Mouse (Mus musculus) myocyte (in vitro differentiated cells): Measurements from ENCODE around the gene Chd2. TPM values are rescaled to one million over a fixed set of nuclear protein-coding genes. Genes with fewer than 3 reads are reported as not detected.

Source experiments
- H3K27me3 ChIP-seq: one replicate; pipeline ENCODE4 v1.6.1; 2011; ENCODE audit not compliant: control insufficient read depth, insufficient read depth, insufficient read length
- H3K36me3 ChIP-seq: one replicate; pipeline ENCODE4 v1.6.1; 2011; ENCODE audit not compliant: control insufficient read depth, insufficient read depth
- H3K4me2 ChIP-seq: one replicate; pipeline ENCODE4 v1.6.1; 2011; ENCODE audit warnings: low read depth, control low read depth
- H3K4me3 ChIP-seq: one replicate; pipeline ENCODE4 v1.5.1; 2011; ENCODE audit warnings: mild to moderate bottlenecking, control low read depth, moderate library complexity
- H3K79me2 ChIP-seq: one replicate; pipeline ENCODE4 v1.6.1; 2011; ENCODE audit not compliant: control insufficient read depth, insufficient read depth
- H3ac ChIP-seq: one replicate; pipeline ENCODE4 v1.6.1; 2011; ENCODE audit not compliant: control insufficient read depth, insufficient read length
- CEBPB ChIP-seq: IDR thresholded peaks from 2 replicates; pipeline ENCODE4 v1.6.1; 2011; ENCODE audit warnings: mild to moderate bottlenecking, moderate library complexity; ENCODE audit not compliant: poor library complexity, insufficient read depth, severe bottlenecking
- E2F4 ChIP-seq: IDR thresholded peaks from one replicate; pipeline ENCODE4 v1.6.1; 2011; ENCODE audit warnings: mild to moderate bottlenecking, control low read depth, moderate library complexity; ENCODE audit not compliant: insufficient read depth
- MAX ChIP-seq: IDR thresholded peaks from one replicate; pipeline ENCODE4 v1.6.1; 2011; ENCODE audit warnings: low read depth, mild to moderate bottlenecking, control low read depth
- MYOD1 ChIP-seq, 3 experiments: IDR thresholded peaks; one replicate each; pipeline ENCODE4 v1.6.1; 2011; ENCODE audit warnings: control low read depth in 2 of 3, low read depth in 2 of 3, mild to moderate bottlenecking in 2 of 3, moderate library complexity in 1 of 3; ENCODE audit not compliant: insufficient read length in 2 of 3, control insufficient read depth in 1 of 3
- MYOG ChIP-seq, 3 experiments: IDR thresholded peaks; one replicate each; pipeline ENCODE4 v1.6.1; 2011; ENCODE audit warnings: control low read depth in 2 of 3, low read depth in 2 of 3, mild to moderate bottlenecking in 2 of 3; ENCODE audit not compliant: insufficient read length in 2 of 3, control insufficient read depth in 1 of 3, insufficient read depth in 1 of 3
- POLR2A ChIP-seq: IDR thresholded peaks from one replicate; pipeline ENCODE4 v1.6.1; 2011; ENCODE audit warnings: low read depth, mild to moderate bottlenecking, control low read depth, moderate library complexity; ENCODE audit not compliant: insufficient read length
- POLR2AphosphoS2 ChIP-seq: IDR thresholded peaks from one replicate; pipeline ENCODE4 v1.6.1; 2011; ENCODE audit warnings: low read depth, control low read depth; ENCODE audit not compliant: insufficient read length
- REST ChIP-seq: IDR thresholded peaks from one replicate; pipeline ENCODE4 v1.6.1; 2011; ENCODE audit warnings: mild to moderate bottlenecking, control low read depth, moderate library complexity; ENCODE audit not compliant: insufficient read depth, insufficient read length
- SRF ChIP-seq: IDR thresholded peaks from one replicate; pipeline ENCODE4 v1.6.1; 2011; ENCODE audit warnings: low read depth; ENCODE audit not compliant: control insufficient read depth, insufficient read length
- TCF12 ChIP-seq: IDR thresholded peaks from one replicate; pipeline ENCODE4 v1.6.1; 2011; ENCODE audit warnings: mild to moderate bottlenecking, control low read depth; ENCODE audit not compliant: poor library complexity, insufficient read depth, severe bottlenecking
- TCF3 ChIP-seq: IDR thresholded peaks from one replicate; pipeline ENCODE4 v1.6.1; 2011; ENCODE audit warnings: low read depth, control low read depth; ENCODE audit not compliant: insufficient read length
- USF1 ChIP-seq: IDR thresholded peaks from one replicate; pipeline ENCODE4 v1.6.1; 2011; ENCODE audit warnings: low read depth, mild to moderate bottlenecking, control low read depth, moderate library complexity
- polyA plus RNA-seq: library from polyadenylated mRNA; unstranded; fragments of >200 nt; fragmentation: generic; extraction: Trizol; gene quantifications from one replicate; pipeline ENCODE4 v1.2.1, GENCODE M21; 2012; ENCODE audit warnings: missing spikeins

Chd2 gene
- polyA plus RNA-seq, 1 experiment: 7.9 TPM

DNA sequence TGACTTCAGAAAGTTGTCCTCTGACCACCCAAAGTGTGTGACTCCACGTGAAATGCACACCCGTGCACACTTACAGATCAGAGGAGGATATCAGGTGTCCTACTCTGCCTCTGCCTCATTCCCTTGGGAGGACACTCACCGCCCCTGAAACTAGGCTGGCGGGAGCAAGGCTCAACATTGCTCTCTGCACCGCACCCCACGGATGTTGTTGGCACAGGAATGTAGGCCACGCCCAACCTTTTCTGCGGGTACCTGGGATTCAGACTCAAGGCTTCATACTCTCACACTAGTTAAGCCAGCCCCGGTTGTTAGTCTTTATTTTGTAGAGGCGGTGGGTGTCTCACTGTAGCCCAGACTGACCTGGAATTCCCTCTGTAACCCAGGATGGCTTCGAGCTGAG is 44.6 kb upstream of the Chd2 start:
- H3K4me2 ChIP-seq: no peak overlapping the region
- no peaks in the 10 kb centered on the region for H3K79me2 ChIP-seq
- no peak overlapping the region for H3K4me3 ChIP-seq
- no peak for TF ChIP-seq TCF12
- no peak for TF ChIP-seq POLR2A
- no peak for TF ChIP-seq MYOG (IDR thresholded peaks at IDR 0.05; ENCODE audit: control insufficient read depth in 1 of 3, insufficient read depth in 1 of 3, insufficient read length in 2 of 3, low read depth in 2 of 3)
- no peak for TF ChIP-seq E2F4
- no peak for TF ChIP-seq POLR2AphosphoS2
- TF ChIP-seq MYOD1 (IDR thresholded peaks at IDR 0.05; ENCODE audit: control insufficient read depth in 1 of 3, insufficient read length in 2 of 3, low read depth in 2 of 3): no peak
- no peak for TF ChIP-seq SRF
- no peak for TF ChIP-seq REST
- no peak for TF ChIP-seq MAX
- no peak for TF ChIP-seq USF1
- no peak for TF ChIP-seq TCF3
- TF ChIP-seq CEBPB: no peak
- H3ac ChIP-seq: no peak overlapping the region
- no peaks in the 10 kb centered on the region for H3K27me3 ChIP-seq
- H3K36me3 ChIP-seq: no peaks in the 10 kb centered on the region

- TF ChIP-seq MYOG (IDR thresholded peaks at IDR 0.05; ENCODE audit: control insufficient read depth in 1 of 3, insufficient read depth in 1 of 3, insufficient read length in 2 of 3, low read depth in 2 of 3): no peak
- no peak for TF ChIP-seq MYOD1 (IDR thresholded peaks at IDR 0.05; ENCODE audit: control insufficient read depth in 1 of 3, insufficient read length in 2 of 3, low read depth in 2 of 3)
- TF ChIP-seq MAX: no peak
- TF ChIP-seq E2F4: no peak
- no peak for TF ChIP-seq REST
- TF ChIP-seq USF1: no peak
- TF ChIP-seq POLR2AphosphoS2: no peak
- no peak for TF ChIP-seq TCF12
- no peak for TF ChIP-seq TCF3
- TF ChIP-seq SRF: no peak
- no peak for TF ChIP-seq POLR2A
- no peak for TF ChIP-seq CEBPB
- Histone ChIP-seq H3ac (no peak overlapping the region), H3K4me2 (no peak overlapping the region), H3K79me2 (no peaks in the 10 kb centered on the region), H3K27me3 (no peaks in the 10 kb centered on the region), H3K4me3 (no peak overlapping the region), H3K36me3 (no peaks in the 10 kb centered on the region)
Observed at GRCm38 (mm10) chr7:73585114-73586032, 43.7 kb upstream of the Chd2 start.

DNA sequence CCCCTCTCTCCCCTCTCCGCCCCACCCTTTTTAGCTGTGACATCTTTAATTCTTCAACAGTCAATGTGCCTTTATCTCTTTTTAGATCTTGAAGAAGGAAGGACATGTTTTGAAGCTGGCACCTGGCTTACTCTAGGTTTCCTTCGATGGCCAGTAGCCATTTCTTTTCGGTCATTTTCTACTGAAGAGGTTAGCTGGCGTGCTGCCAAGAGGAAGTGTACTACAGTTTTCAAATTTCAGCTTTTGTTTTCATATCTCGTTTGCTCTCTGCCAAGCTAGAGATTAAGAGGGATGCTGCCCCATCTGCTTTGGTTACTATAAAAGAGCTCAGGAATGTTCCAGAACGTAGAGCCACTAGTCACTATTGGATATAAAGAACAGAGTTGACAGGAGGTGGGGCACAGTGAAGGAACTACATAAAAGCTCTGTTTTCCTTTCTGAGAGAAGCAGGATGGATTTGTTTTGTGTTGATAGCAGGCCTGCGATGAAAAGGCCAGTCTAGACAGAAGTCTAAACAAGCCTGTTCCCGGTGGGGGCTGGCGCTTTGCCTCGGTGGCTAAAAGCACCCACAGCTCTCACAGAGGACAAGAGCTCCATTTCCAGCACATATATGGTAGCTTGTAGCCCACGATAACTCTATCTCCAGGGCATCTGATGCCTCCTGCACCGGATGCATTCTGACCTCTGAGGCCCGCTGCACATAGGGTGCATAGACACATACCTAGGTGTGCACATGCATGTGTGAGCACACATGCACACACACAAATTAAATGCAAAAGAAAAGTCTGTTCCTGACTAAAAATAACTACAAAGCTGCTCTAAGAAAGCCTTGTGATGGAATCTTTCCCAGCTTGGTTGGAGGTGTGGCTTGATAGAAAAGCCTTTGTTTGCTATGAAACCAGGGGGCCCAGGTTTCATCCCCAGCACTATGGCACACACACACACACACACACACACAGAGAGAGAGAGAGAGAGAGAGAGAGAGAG is 42.7 kb upstream of the Chd2 start:
- Histone ChIP-seq H3K79me2 (no peaks in the 10 kb centered on the region), H3ac (no peak overlapping the region), H3K36me3 (no peaks in the 10 kb centered on the region), H3K27me3 (no peaks in the 10 kb centered on the region), H3K4me3 (no peak overlapping the region), H3K4me2 (peak overlapping the region; percentile 30)
- TF ChIP-seq MYOD1 (IDR thresholded peaks at IDR 0.05; ENCODE audit: control insufficient read depth in 1 of 3, insufficient read length in 2 of 3, low read depth in 2 of 3) (no peak), POLR2AphosphoS2 (no peak), TCF12 (no peak), REST (no peak), TCF3 (no peak), USF1 (no peak), CEBPB (no peak), POLR2A (no peak), MAX (no peak)

DNA sequence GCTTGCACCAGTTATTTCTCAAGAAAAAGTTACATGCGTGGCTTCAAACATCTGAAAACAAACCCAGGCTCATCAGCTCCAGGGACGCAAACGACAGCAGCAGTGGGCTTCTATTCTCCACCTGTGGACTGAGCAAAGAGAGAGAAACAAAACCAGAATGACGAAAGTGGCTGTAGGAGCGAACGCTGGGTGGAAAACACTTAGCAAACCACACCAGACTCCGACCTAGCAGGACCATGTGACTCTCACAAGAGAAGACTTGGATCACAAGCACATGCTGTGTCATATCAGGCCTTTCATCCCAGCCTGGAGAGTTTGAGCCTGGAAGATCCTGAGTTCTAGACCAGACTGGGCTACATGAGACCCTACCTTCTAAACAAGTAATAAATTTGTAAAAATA is 41.8 kb upstream of the Chd2 start:
- H3K79me2 ChIP-seq: no peaks in the 10 kb centered on the region
- H3ac ChIP-seq: no peak overlapping the region
- no peaks in the 10 kb centered on the region for H3K36me3 ChIP-seq
- H3K4me3 ChIP-seq: no peak overlapping the region
- TF ChIP-seq SRF: no peak
- TF ChIP-seq MYOG (IDR thresholded peaks at IDR 0.05; ENCODE audit: control insufficient read depth in 1 of 3, insufficient read depth in 1 of 3, insufficient read length in 2 of 3, low read depth in 2 of 3): no peak
- H3K27me3 ChIP-seq: no peaks in the 10 kb centered on the region
- H3K4me2 ChIP-seq: no peak overlapping the region
